Comparison of ENCODE assay signal across 28 mouse cellular contexts in genomic region chr13:84238184-84238583, GRCm38 (mm10).
"Had no signal": no experiment of that assay in that cellular context is flagged by ENCODE, and none has a peak within 500 bp of the region (broad histone marks: within the 10 kb centered on the region; RNA-seq: fewer than 3 reads in every experiment).

No protein-coding gene starts in this region.

- H3K4me3 ChIP-seq: gastrocnemius, adult 2 months; heart, adult 2 months; heart, embryonic 13.5 days; heart, embryonic 15.5 days; intestine, embryonic 15.5 days; layer of hippocampus, adult 2 months; left cerebral cortex, adult 2 months; limb, embryonic 10.5 days; limb, embryonic 12.5 days; liver, embryonic 13.5 days; liver, embryonic 15.5 days had no signal

- H3K27ac ChIP-seq: gastrocnemius, adult 2 months; heart, adult 2 months; heart, embryonic 13.5 days; heart, embryonic 15.5 days; hindbrain, embryonic 14.5 days; intestine, embryonic 15.5 days; layer of hippocampus, adult 2 months; left cerebral cortex, adult 2 months; limb, embryonic 10.5 days; limb, embryonic 12.5 days; liver, embryonic 13.5 days; liver, embryonic 15.5 days had no signal

- H3K4me2 ChIP-seq: heart, embryonic 11.5 days; heart, embryonic 13.5 days; heart, embryonic 15.5 days; hindbrain, embryonic 14.5 days; intestine, embryonic 15.5 days; limb, embryonic 12.5 days; liver, embryonic 11.5 days; liver, embryonic 13.5 days; liver, embryonic 15.5 days had no signal

- ATAC-seq: hindbrain, embryonic 16.5 days; inflammation-experienced regulatory T-cells, adult 6 months; intestine, embryonic 15.5 days; intestine, postnatal 0 days had no signal

- DNase-seq: gastrocnemius, adult 2 months; gastrocnemius, postnatal 10 days; gastrocnemius, postnatal 36 days; heart, adult 11 months; heart, adult 2 months; heart, postnatal 14 days; heart, postnatal 36 days; kidney, adult 18-20 months; kidney, adult 8-10 months; kidney, postnatal 10 days; kidney, postnatal 25 days; kidney, postnatal 4 days; liver; liver, embryonic 13.5 days had no signal

- H3K27me3 ChIP-seq: heart, embryonic 13.5 days; heart, embryonic 15.5 days; intestine, embryonic 15.5 days; limb, embryonic 12.5 days; liver, embryonic 13.5 days; liver, embryonic 15.5 days had no signal

- H3K4me1 ChIP-seq: heart, embryonic 15.5 days; intestine, embryonic 15.5 days; limb, embryonic 10.5 days; limb, embryonic 12.5 days; liver, embryonic 13.5 days; liver, embryonic 15.5 days had no signal

- H3K36me3 ChIP-seq: intestine, embryonic 15.5 days; liver, embryonic 15.5 days had no signal

- H3K9ac ChIP-seq: heart, embryonic 13.5 days; heart, embryonic 15.5 days; hindbrain, embryonic 14.5 days; intestine, embryonic 15.5 days; limb, embryonic 12.5 days; liver, embryonic 13.5 days; liver, embryonic 15.5 days had no signal

- H3K9me3 ChIP-seq: intestine, embryonic 15.5 days; liver, embryonic 13.5 days; liver, embryonic 15.5 days had no signal
